Mouse (Mus musculus): Measurements from ENCODE around the gene Zfp866.

GRCm38 (mm10) chr8:69790773-69791367 is at the start of gene Zfp866, which contains the start of gene Atp13a1:
- peak; percentile 74; the same call in 1 of the 2 replicates for TF ChIP-seq POLR2A (IDR thresholded peaks at IDR 0.05; ENCODE audit: extremely low read depth, insufficient read depth, low read length)
- no peak for TF ChIP-seq CTCF (IDR thresholded peaks at IDR 0.05; ENCODE audit: low read depth, low read length)
